Mouse (Mus musculus) hindbrain, embryonic 15.5 days (tissue): ENCODE data around the gene Gm17720. TPM values are rescaled to one million over a fixed set of nuclear protein-coding genes. Genes with fewer than 3 reads are reported as not detected.

Source experiments
- ATAC-seq: fragments of 200-750 bp; cut with Nextera tagmentation; 2 replicates; pipeline ENCODE4 v1.8.0; 2017; ENCODE audit warnings: low read depth, moderate number of reproducible peaks, moderate TSS enrichment; ENCODE audit not compliant: low FRiP score
- H3K27ac ChIP-seq: fragments of 300-500 bp; sonication (generic); replicated peaks from 2 replicates; pipeline ENCODE4 v1.5.1; 2015; ENCODE audit warnings: mild to moderate bottlenecking, inconsistent platforms
- H3K27me3 ChIP-seq: fragments of 300-500 bp; sonication (generic); 2 replicates; pipeline ENCODE4 v1.6.1; 2015; ENCODE audit warnings: control low read depth, inconsistent platforms
- H3K36me3 ChIP-seq: fragments of 300-500 bp; sonication (generic); 2 replicates; pipeline ENCODE4 v1.6.1; 2015; ENCODE audit warnings: control low read depth, inconsistent platforms
- H3K4me1 ChIP-seq: fragments of 300-500 bp; sonication (generic); replicated peaks from 2 replicates; pipeline ENCODE4 v1.6.1; 2015; ENCODE audit warnings: control low read depth, inconsistent platforms
- H3K4me2 ChIP-seq: fragments of 300-500 bp; sonication (generic); 2 replicates; pipeline ENCODE4 v1.6.1; 2015; ENCODE audit warnings: moderate library complexity, mild to moderate bottlenecking, inconsistent platforms
- H3K4me3 ChIP-seq: fragments of 300-500 bp; sonication (generic); 2 replicates; pipeline ENCODE4 v1.5.1; 2015; ENCODE audit warnings: mild to moderate bottlenecking, inconsistent platforms
- H3K9ac ChIP-seq: fragments of 300-500 bp; sonication (generic); 2 replicates; pipeline ENCODE4 v1.6.1; 2015; ENCODE audit warnings: inconsistent platforms
- H3K9me3 ChIP-seq: fragments of 300-500 bp; sonication (generic); 2 replicates; pipeline ENCODE4 v1.6.1; 2016; ENCODE audit warnings: control low read depth, inconsistent platforms
- WGBS: fragments of 180-500 bp; shearing (Covaris S2); methylation state at CpG from one replicate; pipeline ENCODE4 v1.1.7; 2015; 5-methylcytosine and 5-hydroxymethylcytosine counted together
- polyA plus RNA-seq: library from polyadenylated mRNA; unstranded; fragments of >200 nt; fragmentation: Nextera tagmentation; extraction: Ambion mirVana; gene quantifications from 2 replicates; pipeline ENCODE4 v1.2.1, GENCODE M21; 2015

The Gm17720 gene
- not detected in 2 replicates for polyA plus RNA-seq

GRCm38 (mm10) chr8:110102653-110103052, at the start of gene Gm17720:
Gm17720 (minus strand) TSS chr8:110102753.
- Histone ChIP-seq H3K4me3 (no peak within 1 kb of the TSS), H3K4me2 (no peak within 1 kb of the TSS), H3K27ac (no peak within 1 kb of the TSS), H3K36me3 (no peaks in the 10 kb centered on the region), H3K9me3 (no peaks in the 10 kb centered on the region), H3K27me3 (no peaks in the 10 kb centered on the region), H3K4me1 (no peaks in the 10 kb centered on the region), H3K9ac (no peak within 1 kb of the TSS)
- 91% methylated on average over 3 of the region's 3 CpGs for WGBS
- ATAC-seq = no peak

- Histone ChIP-seq H3K4me3 (no peak overlapping the region), H3K27ac (no peak overlapping the region), H3K9ac (no peak overlapping the region), H3K27me3 (no peaks in the 10 kb centered on the region), H3K4me2 (no peak overlapping the region), H3K4me1 (no peaks in the 10 kb centered on the region), H3K36me3 (no peaks in the 10 kb centered on the region), H3K9me3 (no peaks in the 10 kb centered on the region)
- WGBS = 0% methylated on average over 4 of the region's 4 CpGs
- peak; percentile 87; the same call in 1 of the 2 replicates for ATAC-seq
Measured at GRCm38 (mm10) chr8:110145538-110145937, 43.0 kb upstream of the Gm17720 start.

DNA sequence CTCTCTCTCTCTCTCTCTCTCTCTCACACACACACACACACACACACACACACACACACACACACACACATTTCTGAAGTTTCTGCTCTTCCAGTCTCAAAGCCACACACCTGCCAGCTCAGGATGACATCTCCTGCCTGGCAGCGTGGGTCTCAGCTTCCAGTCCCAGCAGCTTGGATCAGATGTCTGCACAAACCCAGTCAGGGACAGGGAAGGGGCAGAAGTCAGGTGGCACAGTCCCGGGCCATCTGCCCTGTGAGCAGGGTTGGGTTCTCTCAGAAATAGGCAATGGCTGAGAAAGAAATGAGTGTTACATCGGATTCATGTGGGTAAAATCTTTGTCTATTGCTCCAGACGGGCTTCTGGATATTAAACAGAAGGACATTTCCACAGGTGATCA, 38.2 kb upstream of the Gm17720 start:
- Histone ChIP-seq H3K9ac (no peak overlapping the region), H3K4me3 (no peak overlapping the region), H3K27me3 (no peaks in the 10 kb centered on the region), H3K9me3 (no peaks in the 10 kb centered on the region), H3K36me3 (no peaks in the 10 kb centered on the region), H3K4me2 (no peak overlapping the region), H3K27ac (no peak overlapping the region), H3K4me1 (no peaks in the 10 kb centered on the region)
- 71% methylated on average over 4 of the region's 4 CpGs for WGBS
- ATAC-seq = no peak

- no peak for ATAC-seq
- H3K27ac ChIP-seq = no peak overlapping the region
- no peak overlapping the region for H3K4me3 ChIP-seq
- no peak overlapping the region for H3K9ac ChIP-seq
- no peaks in the 10 kb centered on the region for H3K27me3 ChIP-seq
- H3K36me3 ChIP-seq = no peaks in the 10 kb centered on the region
- H3K4me2 ChIP-seq = no peak overlapping the region
- H3K9me3 ChIP-seq = no peaks in the 10 kb centered on the region
- WGBS = 80% methylated on average over 3 of the region's 3 CpGs
- H3K4me1 ChIP-seq = peaks cover 3% of the 10 kb centered on the region; the same call in 1 of the 2 replicates
Measured at GRCm38 (mm10) chr8:110140156-110140555, 37.6 kb upstream of the Gm17720 start.

DNA sequence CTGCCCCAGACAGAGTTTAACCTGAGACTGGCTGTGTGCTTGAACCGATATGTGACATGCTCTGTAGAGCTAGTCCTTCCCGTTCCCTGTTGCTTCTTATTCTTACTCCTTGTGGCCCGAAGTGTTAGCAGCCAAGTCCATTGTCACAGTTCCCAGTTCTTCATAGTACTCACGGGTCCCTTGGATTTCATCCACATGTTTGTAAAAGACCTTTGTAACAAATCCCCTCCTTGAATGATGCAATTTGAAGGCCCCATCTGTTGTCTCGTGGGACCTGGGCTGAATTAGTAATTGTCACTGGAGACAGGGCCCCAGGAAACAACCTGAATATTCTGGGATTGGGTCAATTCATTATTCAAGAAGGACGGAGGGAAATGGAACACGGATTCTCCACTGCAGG, 33.0 kb upstream of the Gm17720 start:
- no peaks in the 10 kb centered on the region for H3K36me3 ChIP-seq
- H3K4me3 ChIP-seq = no peak overlapping the region
- H3K4me1 ChIP-seq = peaks cover 5% of the 10 kb centered on the region; the same call in 1 of the 2 replicates
- no peak overlapping the region for H3K4me2 ChIP-seq
- H3K27me3 ChIP-seq = no peaks in the 10 kb centered on the region
- no peak for ATAC-seq
- no peak overlapping the region for H3K9ac ChIP-seq
- no peaks in the 10 kb centered on the region for H3K9me3 ChIP-seq
- no peak overlapping the region for H3K27ac ChIP-seq
- WGBS = 56% methylated on average over 7 of the region's 7 CpGs

DNA sequence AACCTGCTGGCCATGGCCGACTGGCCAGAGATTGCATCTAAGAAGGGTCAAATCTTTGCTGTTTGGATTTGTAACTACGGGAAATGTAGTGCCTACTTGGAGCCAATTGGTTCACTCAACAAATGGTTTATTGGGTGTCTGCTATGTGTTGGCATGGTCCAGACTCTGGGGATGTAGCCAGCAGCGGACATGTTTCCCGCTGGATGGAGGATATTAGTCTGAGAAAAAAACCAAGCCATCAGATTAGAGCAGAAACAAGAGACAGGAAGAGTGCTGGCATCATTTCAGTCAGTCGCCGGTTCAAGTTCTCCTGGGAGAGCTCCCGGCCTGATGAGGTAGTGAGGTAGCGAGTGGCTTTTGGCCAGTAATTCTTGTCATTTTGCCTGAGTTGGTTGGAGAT, 31.7 kb upstream of the Gm17720 start:
- no peak overlapping the region for H3K9ac ChIP-seq
- no peak for ATAC-seq
- peaks cover 5% of the 10 kb centered on the region; the same call in 1 of the 2 replicates for H3K4me1 ChIP-seq
- no peak overlapping the region for H3K4me2 ChIP-seq
- H3K27ac ChIP-seq = no peak overlapping the region
- no peaks in the 10 kb centered on the region for H3K36me3 ChIP-seq
- no peaks in the 10 kb centered on the region for H3K27me3 ChIP-seq
- 91% methylated on average over 8 of the region's 8 CpGs for WGBS
- H3K9me3 ChIP-seq = no peaks in the 10 kb centered on the region
- no peak overlapping the region for H3K4me3 ChIP-seq

- WGBS = 24% methylated on average over 13 of the region's 13 CpGs
- no peaks in the 10 kb centered on the region for H3K27me3 ChIP-seq
- no peaks in the 10 kb centered on the region for H3K36me3 ChIP-seq
- peak; percentile 63; the same call in 1 of the 2 replicates for ATAC-seq
- no peaks in the 10 kb centered on the region for H3K9me3 ChIP-seq
- H3K4me3 ChIP-seq = no peak overlapping the region
- peaks cover 3% of the 10 kb centered on the region; the same call in 1 of the 2 replicates for H3K4me1 ChIP-seq
- peak overlapping the region; percentile 38 for H3K4me2 ChIP-seq
- H3K27ac ChIP-seq = no peak overlapping the region
- H3K9ac ChIP-seq = no peak overlapping the region
Measured at GRCm38 (mm10) chr8:110130537-110130936, 28.0 kb upstream of the Gm17720 start.

GRCm38 (mm10) chr8:110119715-110120114, 17.2 kb upstream of the Gm17720 start:
- WGBS = 43% methylated on average over 6 of the region's 6 CpGs
- no peak for ATAC-seq
- Histone ChIP-seq H3K27ac (no peak overlapping the region), H3K4me2 (no peak overlapping the region), H3K36me3 (no peaks in the 10 kb centered on the region), H3K4me1 (no peaks in the 10 kb centered on the region), H3K27me3 (no peaks in the 10 kb centered on the region), H3K4me3 (no peak overlapping the region), H3K9ac (no peak overlapping the region), H3K9me3 (no peaks in the 10 kb centered on the region)

DNA sequence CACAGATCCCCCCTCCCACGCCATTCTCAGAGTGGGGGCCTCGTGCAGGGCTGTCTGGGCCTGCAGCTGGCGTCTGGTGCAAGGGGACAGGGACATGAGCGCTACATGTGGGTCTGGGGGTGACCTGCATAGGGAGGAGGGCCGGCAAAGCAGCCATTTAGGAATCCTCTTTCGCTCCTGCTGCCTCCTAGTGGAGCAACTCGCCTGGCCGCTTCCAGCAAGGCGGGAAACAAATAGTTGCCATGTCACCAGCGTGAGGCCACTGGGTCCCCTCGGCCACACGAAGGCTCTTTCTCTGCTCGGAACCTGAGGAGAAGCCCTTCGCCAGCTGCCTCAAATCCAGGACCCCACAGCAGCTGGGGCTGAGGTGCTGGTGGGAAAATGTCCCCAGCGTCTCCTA, 877 bp downstream of the Gm17720 start:
- no peak for ATAC-seq
- 87% methylated on average over 15 of the region's 15 CpGs for WGBS
- H3K4me2 ChIP-seq = no peak overlapping the region

GRCm38 (mm10) chr8:110100907-110101306, 1.6 kb downstream of the Gm17720 start, which contains the start of gene Gm21964:
Gm21964 (plus strand) TSS chr8:110101207.
- no peaks in the 10 kb centered on the region for H3K9me3 ChIP-seq
- WGBS = 84% methylated on average over 12 of the region's 12 CpGs
- no peaks in the 10 kb centered on the region for H3K27me3 ChIP-seq
- no peaks in the 10 kb centered on the region for H3K36me3 ChIP-seq
- no peaks in the 10 kb centered on the region for H3K4me1 ChIP-seq
- no peak within 1 kb of the TSS for H3K4me2 ChIP-seq
- no peak within 1 kb of the TSS for H3K4me3 ChIP-seq
- H3K9ac ChIP-seq = no peak within 1 kb of the TSS
- no peak within 1 kb of the TSS for H3K27ac ChIP-seq
- no peak for ATAC-seq

More for the DNA sequence above, 877 bp downstream of the Gm17720 start:
- Histone ChIP-seq H3K4me3 (no peak overlapping the region), H3K4me1 (no peaks in the 10 kb centered on the region), H3K36me3 (no peaks in the 10 kb centered on the region), H3K27ac (no peak overlapping the region), H3K9ac (no peak overlapping the region), H3K27me3 (no peaks in the 10 kb centered on the region), H3K9me3 (no peaks in the 10 kb centered on the region)

- Histone ChIP-seq H3K4me3 (no peak overlapping the region), H3K27me3 (no peaks in the 10 kb centered on the region), H3K9me3 (peaks cover 12% of the 10 kb centered on the region; the same call in 1 of the 2 replicates), H3K27ac (no peak overlapping the region), H3K4me1 (no peaks in the 10 kb centered on the region), H3K36me3 (peaks cover 40% of the 10 kb centered on the region), H3K4me2 (no peak overlapping the region), H3K9ac (no peak overlapping the region)
- ATAC-seq = no peak
- WGBS = 61% methylated on average over 1 of the region's 1 CpGs
Measured at GRCm38 (mm10) chr8:110091869-110092268, 10.7 kb downstream of the Gm17720 start.

DNA sequence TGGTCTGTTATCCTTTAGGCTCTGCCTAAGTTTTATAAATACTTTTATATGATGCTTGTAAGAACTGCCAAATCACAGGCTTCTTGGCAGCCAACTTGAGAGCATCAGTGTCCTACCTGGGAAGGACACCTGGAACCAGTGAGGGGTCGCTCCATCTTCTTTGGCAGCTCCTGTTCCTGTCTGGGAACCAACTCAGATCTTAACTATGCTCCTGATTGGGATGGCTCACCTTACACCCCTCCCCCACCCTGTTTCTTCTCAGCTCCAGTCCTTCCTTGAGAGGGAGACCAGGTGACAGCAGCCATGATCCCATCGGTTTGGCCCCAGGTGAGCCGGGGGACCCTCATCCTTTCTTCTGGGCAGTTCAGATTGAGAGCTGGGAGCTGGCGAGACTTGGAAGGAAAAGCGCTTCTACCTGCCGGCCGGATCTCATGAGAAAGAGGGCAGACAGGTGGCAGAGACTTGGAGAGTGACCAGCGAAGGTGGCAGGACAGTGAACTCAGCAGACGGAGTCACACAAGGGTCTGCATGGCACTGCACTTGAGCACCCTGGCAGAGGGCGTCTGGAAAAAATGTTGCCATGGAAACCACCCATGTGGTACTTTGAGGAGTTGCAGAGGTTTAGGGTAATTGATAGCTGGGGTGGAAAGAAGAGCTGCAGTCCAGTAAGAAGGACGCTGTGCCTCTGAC, 20.0 kb downstream of the Gm17720 start:
- H3K9me3 ChIP-seq = no peaks in the 10 kb centered on the region
- 79% methylated on average over 11 of the region's 11 CpGs for WGBS
- H3K36me3 ChIP-seq = peaks cover 40% of the 10 kb centered on the region
- ATAC-seq = no peak
- H3K4me1 ChIP-seq = peaks cover 23% of the 10 kb centered on the region
- peaks cover 3% of the 10 kb centered on the region; the same call in 1 of the 2 replicates for H3K27me3 ChIP-seq
- no peak overlapping the region for H3K4me3 ChIP-seq
- H3K4me2 ChIP-seq = no peak overlapping the region
- no peak overlapping the region for H3K27ac ChIP-seq
- no peak overlapping the region for H3K9ac ChIP-seq
